Mouse (Mus musculus) right cerebral cortex, postnatal 36 days (tissue): ENCODE data around the gene Tmem163.

Source experiments
- DNase-seq, 2 experiments: peaks; one replicate each; pipeline ENCODE4 v3.0.0; 2022; ENCODE audit warnings: low spot score in 2 of 2, mixed read lengths in 1 of 2

The Tmem163 gene

GRCm38 (mm10) chr1:127651564-127651963, 27.8 kb downstream of the Tmem163 start:
- DNase-seq, result no peak

GRCm38 (mm10) chr1:127642976-127643769, 36.2 kb downstream of the Tmem163 start:
- DNase-seq, result no peak

- DNase-seq, result no peak
Measured at GRCm38 (mm10) chr1:127637917-127638316, 41.4 kb downstream of the Tmem163 start.

- no peak for DNase-seq
Measured at GRCm38 (mm10) chr1:127627151-127627550, 52.2 kb downstream of the Tmem163 start.

- DNase-seq, result no peak
Measured at GRCm38 (mm10) chr1:127625577-127626362, 53.6 kb downstream of the Tmem163 start.

GRCm38 (mm10) chr1:127622349-127622748, 57.0 kb downstream of the Tmem163 start:
- no peak for DNase-seq

GRCm38 (mm10) chr1:127619036-127619435, 60.3 kb downstream of the Tmem163 start:
- no peak for DNase-seq

- DNase-seq, result no peak
Measured at GRCm38 (mm10) chr1:127610378-127610777, 69.0 kb downstream of the Tmem163 start.

GRCm38 (mm10) chr1:127609814-127610213, 69.5 kb downstream of the Tmem163 start:
- no peak for DNase-seq

GRCm38 (mm10) chr1:127608326-127608725, 71.0 kb downstream of the Tmem163 start:
- DNase-seq, result no peak

- DNase-seq, result no peak
Measured at GRCm38 (mm10) chr1:127603697-127604631, 75.4 kb downstream of the Tmem163 start.

- no peak for DNase-seq
Measured at GRCm38 (mm10) chr1:127596143-127596542, 83.2 kb downstream of the Tmem163 start.

- DNase-seq, result no peak
Measured at GRCm38 (mm10) chr1:127595735-127596134, 83.6 kb downstream of the Tmem163 start.

- DNase-seq, result no peak
Measured at GRCm38 (mm10) chr1:127589542-127589941, 89.8 kb downstream of the Tmem163 start.

GRCm38 (mm10) chr1:127587071-127587470, 92.3 kb downstream of the Tmem163 start:
- DNase-seq, result no peak

GRCm38 (mm10) chr1:127586156-127586555, 93.2 kb downstream of the Tmem163 start:
- no peak for DNase-seq

GRCm38 (mm10) chr1:127577981-127578380, 101.4 kb downstream of the Tmem163 start:
- DNase-seq, result no peak

- no peak for DNase-seq
Measured at GRCm38 (mm10) chr1:127577083-127577482, 102.3 kb downstream of the Tmem163 start.

GRCm38 (mm10) chr1:127576563-127576962, 102.8 kb downstream of the Tmem163 start:
- no peak for DNase-seq

- no peak for DNase-seq
Measured at GRCm38 (mm10) chr1:127576143-127576542, 103.2 kb downstream of the Tmem163 start.

GRCm38 (mm10) chr1:127575692-127576091, 103.7 kb downstream of the Tmem163 start:
- DNase-seq, result no peak

GRCm38 (mm10) chr1:127573186-127573585, 106.2 kb downstream of the Tmem163 start:
- no peak for DNase-seq
